Mouse (Mus musculus) heart, adult 9 months (tissue): Measurements from ENCODE around the gene Mtch1.
"Not testable (repeated sequence)": the region's sequence is repeated elsewhere in the genome, so short reads cannot be mapped to it uniquely, and the experiment has no call there.

Source experiments
- DNase-seq, 2 experiments: peaks; one replicate each; pipeline ENCODE4 v3.0.0; 2022; ENCODE audit warnings: low spot score in 2 of 2

Gene Mtch1

DNA sequence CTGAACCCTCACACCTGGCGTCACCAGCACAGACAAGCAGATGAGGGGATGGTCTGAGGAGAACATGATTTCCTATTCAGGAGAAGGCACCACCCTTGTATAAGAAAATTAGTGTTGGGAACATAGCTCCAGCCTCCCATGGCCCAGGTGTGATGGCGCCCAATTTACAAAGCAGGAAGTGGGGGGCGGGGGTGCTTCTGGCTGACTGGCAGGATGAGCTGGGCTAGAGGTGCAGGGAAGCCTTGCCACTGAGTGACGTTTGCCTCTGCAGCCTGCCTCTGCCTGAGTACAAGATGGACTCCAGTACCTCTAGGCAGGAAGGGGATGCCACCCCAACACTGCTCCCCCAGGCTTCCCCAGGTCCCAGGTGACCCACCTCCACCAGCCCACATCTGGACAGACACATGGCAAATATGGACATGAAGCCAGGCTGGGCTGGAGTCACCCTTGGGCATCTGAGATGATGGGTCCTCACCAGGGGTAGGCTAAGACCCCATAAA lies 15.5 kb downstream of the Mtch1 start:
- no peak for DNase-seq

DNA sequence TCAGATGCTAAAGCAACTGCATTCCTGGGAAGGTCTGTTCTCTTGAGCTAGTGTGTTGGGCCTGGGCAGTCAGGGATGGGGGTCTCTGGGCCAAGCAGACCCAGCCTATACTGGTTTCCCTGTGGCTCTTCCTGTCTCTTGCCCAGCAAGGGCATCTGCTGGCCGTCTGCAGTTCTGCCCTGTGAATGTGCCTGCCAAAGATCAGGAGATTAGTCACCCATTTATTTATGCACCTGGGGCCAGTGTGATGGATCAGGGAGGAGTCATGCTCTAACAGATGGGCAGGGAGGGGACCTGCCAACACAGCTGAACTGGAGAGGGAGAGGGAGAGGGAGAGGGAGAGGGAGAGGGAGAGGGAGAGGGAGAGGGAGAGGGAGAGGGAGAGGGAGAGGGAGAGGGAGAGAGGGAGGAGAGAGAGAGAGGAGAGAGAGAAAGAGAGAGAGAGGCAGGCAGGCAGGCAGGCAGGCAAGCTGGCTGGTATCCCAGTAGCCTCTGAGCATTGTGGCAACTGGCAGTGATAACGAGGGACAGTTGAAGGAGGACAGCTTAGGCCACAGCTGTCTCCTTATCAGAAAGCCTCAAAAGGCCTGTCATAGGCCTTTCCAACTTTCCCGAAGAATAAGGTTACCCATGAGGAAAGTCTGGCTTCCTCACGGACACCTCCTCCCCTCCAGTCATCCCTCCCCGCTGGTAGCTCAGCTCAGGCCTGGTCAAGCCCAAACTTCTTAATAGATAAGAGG lies 16.9 kb downstream of the Mtch1 start:
- DNase-seq: no peak

DNA sequence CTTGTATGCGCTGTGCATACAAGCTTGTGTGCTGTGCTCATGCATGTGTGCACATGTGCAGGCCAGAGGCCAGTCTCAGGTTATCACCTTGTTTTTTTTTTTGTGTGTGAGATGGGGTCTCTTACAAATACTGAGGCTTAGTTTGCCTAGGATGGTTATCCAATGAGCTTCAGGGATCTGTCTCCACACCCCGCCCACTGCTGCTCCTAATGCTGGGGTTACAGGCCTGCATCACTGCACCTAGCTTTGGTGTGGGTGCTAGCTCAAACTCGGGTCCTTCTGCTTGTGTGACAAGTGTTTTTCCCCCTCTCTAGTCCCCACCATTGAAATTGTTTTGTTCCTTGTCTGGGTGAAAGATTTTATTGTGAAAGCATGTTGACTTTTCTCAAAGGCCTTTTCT lies 17.5 kb downstream of the Mtch1 start:
- no peak for DNase-seq

DNA sequence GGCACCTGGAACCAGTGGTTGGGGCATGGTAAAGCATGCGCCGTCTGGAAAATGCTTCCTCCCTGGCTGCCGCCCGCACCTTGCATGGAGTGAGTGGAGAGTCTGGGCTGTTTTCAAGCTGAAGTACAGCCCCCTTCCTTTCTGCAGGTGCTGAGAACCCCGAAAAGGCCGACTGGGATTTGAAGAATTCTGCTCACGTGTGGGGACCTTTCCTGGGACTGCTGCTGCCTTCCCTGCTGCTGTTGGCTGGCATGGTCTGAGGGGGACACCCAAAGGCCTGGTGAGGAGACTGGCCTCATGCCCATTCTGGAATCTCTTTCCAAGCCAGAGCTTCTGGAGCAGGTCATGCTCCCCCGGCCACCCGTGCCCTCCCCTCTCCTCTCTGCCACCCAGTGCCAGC lies 20.0 kb downstream of the Mtch1 start:
- DNase-seq: no peak

DNA sequence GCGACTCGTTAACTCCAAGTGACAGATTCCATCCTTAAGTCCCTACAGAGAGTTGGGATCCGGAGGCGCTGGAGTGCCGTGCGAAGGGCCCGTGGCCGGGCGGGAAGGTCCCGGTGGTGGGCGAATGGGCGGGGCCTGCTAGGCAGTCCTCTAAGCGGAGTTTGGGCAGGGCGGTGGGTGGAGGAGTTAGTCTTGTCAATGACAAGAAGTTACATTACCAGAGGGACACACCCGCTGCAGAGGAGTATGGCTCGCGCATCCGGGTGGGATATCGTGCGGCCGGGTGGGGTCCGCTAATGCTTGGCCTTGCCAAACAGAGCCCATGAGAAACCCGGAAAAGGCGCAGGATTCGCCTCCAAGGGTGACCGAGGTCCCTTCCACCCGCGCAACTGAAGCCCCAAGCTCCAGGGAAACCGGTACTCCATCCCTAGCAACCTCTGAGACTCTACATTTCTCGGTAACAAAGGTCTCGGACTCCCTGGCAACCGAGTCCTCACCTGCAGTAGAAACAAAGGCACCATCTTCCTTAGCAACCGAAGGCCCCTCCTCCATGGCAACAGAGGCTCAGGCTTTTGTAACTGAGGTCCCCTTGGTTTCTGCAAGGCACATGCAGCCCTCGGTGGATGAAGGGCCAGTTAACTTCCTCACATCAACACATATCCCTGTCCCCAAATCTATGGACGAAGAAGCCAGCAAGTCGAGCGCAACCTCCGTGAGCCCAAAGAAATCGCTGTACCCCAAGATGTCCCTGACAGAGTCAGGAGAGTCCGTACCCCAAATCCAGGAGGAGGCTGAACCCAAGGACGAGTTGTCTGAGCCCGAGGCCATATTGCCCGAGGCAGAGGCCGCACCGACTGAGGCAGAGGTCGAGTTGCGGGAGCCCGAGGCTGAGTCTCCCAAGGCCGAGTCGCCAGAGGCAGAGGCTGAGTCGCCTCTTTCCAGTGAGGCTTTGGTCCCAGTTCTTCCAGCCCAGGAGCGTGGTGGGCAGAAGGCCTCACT lies 20.9 kb downstream of the Mtch1 start:
- no peak for DNase-seq

DNA sequence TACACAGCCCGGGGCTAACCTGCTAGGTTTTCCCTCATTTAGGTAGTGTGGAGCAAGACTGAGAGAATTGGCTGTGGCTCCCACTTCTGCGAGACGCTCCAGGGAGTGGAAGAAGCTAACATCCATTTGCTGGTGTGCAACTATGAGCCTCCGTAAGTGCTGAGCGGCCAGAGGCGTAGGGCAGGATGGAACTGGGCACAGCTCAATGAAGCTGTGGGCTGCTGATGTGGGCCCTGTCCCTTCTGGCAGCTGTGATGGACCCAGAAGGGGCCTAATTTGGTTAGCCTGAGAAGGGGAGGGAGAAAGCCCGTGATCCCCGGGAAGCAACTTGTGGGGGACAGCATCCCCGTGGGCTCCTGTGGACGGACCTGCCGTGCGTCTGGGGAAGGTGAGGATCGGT lies 21.9 kb downstream of the Mtch1 start:
- no peak for DNase-seq

DNA sequence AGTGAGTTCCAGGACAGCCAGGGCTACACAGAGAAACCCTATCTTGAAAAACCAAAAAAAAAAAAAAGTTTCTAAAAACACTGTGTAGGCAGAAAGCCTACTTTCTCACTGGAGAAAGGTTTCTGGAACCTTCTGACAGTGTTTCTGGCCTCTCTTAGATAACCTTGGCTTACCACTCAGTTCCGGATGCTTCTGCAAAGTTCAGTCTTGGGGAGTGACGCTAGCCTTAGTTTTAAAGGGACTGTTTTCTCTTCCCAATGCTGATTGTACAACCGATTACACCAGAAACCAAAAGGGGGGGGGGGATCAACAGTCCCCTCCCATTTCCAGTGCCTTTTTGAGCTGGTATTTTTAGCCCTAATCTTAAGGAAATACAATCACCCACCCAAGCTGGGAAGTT lies 24.1 kb downstream of the Mtch1 start:
- DNase-seq: no peak

DNA sequence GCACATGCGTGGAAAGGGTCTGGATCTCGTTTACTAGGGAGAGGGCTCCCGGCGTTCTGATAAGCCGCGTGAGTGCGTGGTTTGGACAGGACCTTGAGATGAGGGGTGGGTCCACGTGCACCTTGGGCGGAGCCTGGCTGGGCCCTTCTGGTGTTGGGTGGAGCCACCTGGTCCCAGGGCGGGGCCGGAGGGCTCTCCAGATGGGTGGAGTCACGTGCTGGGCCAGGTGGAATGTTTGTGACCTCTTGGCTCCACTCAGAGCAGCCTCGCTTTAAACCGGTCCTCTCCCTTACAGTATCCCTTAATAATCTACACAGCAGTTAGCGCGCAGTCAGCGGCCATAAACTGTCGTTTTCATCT lies 25.2 kb downstream of the Mtch1 start:
- DNase-seq: no peak

DNA sequence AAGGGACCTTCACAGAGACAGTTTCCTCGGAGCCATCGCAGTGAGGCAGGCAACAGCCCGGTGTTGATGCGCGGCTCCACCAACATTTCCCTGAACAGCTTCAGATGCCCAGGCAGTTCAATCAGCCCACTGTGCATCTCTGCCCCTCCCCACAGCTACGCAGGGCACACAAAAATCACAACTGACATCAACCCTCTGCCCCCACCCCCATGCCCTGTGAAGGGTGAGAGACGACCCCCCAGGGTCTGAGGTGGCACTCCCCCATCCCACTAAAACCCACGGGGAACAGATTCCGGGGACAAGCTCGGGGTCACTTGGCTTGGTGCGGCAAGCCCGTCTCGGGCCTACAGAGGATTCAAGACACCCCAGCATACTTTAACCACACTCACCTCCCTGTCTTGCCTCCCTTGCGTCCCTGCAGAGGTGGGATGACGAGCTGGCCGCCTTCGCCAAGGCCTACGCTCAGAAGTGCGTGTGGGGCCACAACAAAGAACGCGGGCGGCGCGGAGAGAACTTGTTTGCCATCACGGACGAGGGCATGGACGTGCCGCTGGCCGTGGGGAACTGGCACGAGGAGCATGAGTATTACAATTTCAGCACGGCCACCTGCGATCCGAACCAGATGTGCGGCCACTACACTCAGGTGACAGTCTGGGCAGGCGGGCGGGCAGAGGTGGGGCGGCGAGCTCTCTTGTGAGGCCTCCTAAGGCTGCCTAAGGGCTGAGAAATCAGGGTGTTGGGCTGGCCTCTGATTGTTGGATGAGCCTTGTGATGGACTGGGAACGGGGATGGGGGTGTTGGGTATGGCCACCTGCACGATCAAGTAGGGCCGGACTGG lies 25.8 kb downstream of the Mtch1 start:
- DNase-seq: no peak

DNA sequence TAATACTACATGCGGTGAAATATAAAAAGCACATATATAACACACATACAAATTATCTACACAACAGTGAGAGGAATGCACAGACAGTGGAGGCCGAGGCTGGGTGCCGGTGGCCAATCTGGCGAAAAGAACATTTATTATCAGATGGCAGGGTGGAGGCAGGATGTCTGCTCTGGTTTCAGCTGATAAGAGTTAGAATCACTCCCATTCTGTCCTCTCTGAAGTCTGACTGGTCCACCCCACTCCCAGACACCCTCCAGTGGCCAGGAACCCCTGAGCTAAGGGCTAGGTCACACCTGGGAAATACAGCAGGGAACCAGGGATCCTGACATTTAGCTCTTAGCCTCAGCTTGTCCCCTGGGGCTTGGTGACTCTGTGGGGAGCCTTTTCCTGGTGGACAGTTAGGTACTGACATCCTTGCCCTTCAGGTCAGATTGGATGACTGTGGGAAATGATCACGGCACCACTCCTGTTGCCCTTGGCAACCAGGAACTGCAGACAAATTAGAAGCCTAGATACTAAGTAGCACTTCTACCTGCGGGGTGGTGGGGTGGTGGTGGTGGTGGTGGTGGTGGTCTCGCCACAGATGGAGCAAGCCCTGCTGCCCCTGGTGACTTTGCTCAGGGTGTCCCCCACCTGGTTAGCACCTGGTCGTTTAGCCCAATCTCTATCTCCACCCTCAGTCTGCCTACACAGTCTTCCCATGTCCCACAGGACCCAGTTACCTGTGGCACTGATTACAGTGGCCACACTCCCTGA lies 27.7 kb downstream of the Mtch1 start:
- DNase-seq: peak in 1 of 2 experiments; percentile 15

DNA sequence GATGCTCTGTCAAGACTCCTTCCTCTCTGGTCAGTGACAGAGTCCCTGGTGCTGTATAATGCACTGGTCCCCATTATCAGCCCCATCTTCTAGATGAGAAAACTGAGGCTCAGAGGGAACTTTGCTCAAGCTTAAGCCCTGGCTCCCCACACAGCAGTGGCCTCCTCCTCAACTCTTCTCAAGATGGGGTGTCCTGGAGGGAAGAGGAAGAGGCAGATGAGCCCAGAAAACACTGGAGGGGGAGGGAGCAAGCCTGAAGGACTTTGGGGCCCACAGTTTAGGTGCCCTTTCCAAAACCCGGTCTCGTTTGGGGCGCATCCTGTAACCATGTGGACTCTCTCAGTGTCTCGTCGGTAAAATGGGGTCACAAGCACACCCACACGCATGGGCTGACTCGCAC lies 28.3 kb downstream of the Mtch1 start:
- no peak for DNase-seq

DNA sequence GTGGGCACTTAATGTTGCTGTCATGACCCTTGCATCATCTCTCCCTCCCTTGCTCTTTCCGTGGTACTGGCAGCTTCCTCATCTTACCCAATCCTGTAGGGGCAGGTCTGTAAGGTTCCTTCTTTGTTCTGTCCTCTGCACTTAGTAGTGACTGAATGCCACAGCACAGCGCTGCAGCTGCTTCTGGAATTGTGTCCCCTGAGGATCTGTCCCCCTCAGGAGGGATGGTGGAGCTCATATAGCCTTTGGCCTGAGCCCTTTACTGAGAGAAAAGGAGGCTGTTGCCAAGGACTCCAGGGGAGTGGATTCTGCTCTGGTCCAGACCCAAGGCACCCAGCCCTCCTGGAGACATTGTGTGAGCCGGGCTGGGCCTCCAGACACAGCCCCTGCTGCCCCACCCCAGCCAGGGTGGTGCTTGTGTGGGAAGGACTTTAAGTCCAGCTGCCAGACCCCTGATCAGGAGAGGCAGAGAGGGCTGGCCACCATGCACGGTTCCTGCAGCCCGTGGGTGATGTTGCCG lies 28.9 kb downstream of the Mtch1 start:
- DNase-seq: peak in 1 of 2 experiments; percentile 41

DNA sequence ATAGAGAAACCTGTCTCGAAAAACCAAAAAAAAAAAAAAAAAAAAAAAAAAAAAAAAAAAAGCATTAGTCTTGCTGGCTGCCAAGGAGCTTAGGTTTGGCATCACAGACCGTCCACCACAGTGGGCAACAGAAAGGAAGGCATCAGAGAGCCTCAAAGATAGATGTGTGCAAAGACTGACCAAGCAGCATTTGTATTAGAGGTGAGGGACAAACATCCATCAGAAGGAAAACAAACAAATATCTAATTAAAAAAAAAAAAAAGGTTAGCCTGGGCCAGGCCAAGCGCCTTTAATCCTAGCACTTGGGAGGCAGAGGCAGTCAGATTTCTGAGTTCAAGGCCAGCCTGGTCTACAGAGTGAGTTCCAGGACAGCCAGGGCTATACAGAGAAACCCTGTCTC lies 30.4 kb downstream of the Mtch1 start, which contains the start of gene Pi16:
Gene Pi16 (plus strand): TSS at position 301 of the 400 bp plus-strand sequence.
- DNase-seq: not testable (repeated sequence)

DNA sequence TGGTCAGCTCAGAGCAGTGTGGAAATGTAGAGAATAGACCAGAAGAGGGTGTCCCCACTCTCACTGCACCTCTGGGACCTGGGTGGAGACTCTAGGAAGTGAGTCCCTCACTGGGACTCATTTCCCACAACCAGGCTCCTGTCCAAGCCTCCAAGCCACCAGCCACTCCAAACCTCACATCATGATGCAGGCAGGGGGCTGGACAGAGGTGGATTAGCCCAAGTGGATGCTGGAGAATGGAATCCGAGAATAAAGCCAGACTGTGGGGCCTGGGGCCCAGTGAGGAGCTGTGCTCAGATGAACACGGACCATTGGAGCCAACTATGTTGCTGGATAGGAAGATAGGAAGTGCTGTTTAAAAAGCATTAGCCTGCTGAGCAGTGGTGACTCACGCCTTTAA lies 30.8 kb downstream of the Mtch1 start:
- no peak for DNase-seq

DNA sequence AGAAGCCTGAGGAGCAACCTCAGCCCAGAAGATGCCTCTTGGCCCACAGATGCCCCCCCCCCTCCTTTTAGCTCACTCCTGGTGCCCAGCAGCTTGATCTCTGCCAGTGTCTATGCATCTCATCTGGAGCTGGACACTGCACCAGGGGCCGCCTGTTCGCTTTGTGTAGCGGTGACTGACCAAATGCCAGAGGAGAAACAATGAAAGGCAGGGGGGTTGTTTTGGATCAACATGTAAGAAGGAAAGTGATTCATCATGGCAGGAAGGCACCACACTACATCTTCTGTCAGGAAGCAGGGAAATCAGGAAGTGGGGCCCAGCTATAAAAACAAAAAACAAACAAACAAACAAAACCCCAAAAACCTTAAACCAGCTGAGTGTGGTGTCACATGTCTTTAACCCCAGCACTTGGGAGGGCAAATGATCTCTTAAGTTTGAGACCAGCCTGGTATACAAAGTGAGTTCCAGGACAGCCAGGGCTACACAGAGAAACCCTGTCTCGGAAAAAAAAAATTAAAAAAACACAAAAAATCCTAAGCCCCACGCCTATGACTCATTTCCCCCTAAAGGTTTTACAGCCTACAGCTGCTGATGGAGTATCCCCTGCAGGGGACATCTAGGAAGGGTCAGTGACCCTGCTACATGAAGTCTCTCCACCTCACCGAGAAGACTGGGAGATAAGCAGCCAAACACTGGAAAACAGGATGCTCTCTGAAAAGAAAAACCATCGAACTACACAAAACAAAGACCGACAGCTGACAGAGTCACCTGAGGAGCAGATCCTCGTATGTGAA lies 31.9 kb downstream of the Mtch1 start:
- DNase-seq: no peak

DNA sequence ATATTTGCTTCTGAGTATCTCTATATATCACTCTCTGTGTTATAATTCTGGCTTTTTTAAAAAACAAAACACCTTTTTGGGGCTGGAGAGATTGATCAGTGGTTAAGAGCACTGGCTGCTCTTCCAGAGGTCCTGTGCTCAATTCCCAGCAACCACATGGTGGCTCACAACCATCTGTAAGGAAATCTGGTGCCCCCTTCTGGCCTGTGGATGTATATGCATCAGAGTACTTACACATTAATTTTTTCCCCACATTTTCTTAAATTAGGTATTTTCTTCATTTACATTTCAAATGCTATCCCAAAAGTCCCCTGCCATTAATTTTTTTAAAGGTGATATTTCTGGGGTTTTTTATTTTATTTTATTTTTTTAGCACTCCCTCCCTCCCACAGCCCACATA lies 34.4 kb downstream of the Mtch1 start:
- no peak for DNase-seq

DNA sequence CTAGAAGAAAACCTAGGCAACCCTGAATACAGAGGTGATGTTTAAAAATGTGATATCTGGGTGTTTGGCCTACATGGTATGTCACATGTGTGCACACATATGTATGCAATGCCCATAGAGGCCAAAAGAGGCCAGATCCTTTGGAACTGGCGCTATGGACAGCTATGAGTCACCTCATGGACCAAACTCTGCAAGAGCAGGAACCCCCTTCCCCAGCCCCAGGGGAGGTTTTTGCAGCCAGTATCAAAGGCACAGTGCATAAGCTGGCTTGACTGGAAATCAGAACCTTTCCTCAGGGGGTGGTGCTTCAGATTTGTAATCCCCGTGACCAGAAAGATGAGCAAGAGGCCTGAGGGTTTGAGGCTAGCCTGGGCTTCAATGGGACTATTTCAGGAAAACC lies 35.7 kb downstream of the Mtch1 start:
- DNase-seq: no peak

DNA sequence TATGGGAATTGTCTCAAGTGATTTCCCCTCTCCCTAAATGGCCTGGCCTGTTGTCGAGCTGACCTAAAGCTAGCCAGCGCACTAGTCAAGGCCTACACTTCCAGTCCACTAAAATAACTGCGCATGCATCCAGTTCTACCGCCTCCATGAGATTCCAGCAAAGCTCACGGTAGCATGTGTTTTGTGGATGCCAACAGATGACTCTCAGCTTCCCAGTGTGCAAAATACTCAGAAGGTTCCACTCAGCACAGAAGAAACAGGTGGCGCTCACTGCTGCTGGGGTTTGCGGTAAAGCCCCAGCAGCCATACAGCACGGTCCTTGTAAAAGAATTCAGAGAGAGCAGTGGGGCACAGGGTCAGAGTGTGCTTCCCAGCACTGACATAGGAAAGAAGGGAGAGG lies 36.1 kb downstream of the Mtch1 start:
- no peak for DNase-seq

DNA sequence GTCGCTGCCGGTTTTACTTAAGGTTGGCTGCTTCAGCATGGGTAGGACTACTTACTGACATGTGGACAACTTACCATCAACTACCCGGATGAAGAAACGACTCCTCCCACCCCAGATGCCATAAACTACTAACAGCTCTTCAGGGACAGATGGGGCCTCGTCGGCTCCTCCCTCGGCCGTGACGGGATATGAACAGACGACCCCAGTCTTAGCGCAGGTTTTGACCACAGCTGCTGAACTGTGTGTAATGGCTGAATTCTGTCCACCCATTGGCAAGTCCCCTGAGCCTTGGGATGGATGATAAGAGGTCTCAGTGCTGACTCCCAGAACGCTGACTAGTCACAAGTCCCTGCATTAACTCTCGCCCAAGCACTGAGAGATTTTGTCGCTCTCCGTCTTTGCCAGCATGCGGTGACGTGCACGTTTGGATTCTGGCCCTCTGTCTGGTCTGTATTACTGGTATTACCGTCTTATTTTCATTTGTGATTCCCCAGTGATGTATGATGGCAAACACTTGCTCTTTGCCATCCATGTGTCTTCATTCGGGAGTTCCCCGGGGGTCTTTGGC lies 37.6 kb downstream of the Mtch1 start:
- DNase-seq: peak; percentile 49 to 66

DNA sequence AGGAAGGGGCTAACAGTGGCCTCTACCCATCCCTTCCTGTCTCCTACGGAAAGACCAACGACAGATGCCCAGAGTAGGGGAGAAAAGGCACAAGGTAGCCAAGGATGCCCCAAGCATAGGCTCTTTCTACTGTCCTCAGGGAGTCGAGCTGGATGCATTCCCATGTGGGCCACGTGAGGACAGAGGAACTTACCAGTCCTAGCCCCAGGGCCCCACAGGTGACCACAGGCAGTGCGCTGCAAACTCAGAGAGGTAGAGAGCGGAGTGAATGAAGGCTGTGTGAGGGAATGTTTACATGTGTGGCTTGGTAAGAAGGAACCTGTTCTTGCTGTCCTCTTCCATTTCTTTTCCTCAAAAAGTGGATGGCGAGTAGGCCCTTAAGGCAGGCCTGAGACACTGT lies 41.9 kb downstream of the Mtch1 start:
- DNase-seq: no peak
